Mouse (Mus musculus): ENCODE measurements at regions not wholly inside any gene's neighbourhood (a gene's known extent, or its start where the extent isn't known, plus 50 kb on each side); places are given as distances from the start of the nearest gene placed in this dataset.

DNA sequence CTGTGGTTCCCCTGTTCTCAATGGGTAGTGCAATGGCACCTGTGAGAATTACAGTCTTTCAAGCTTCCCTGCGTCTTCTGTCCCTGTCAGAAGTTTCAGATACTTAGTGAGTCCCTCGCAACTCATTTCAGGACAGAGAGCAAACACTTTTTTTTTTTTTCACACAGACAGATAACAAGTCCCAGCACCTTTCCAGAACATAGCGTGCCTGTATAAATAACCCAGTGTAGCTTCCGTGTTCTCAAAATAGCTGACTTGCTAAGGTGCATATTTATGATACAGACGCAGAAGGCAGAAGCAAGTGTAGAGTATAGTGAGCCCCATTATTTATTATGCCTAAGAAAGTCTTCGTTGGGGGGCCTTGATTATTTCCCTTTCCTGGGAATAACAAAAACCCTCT lies 929.4 kb downstream of the Robo2 start:
- H3K27me3 ChIP-seq (replicated peaks; ENCODE audit: control insufficient read depth, insufficient read depth, low read length) = no peaks in the 10 kb centered on the region
- no peak overlapping the region for H3K9ac ChIP-seq (ENCODE audit: low read length)
- no peak overlapping the region for H3K4me3 ChIP-seq (ENCODE audit: low read depth, low read length)
- no peak overlapping the region for H3K27ac ChIP-seq (ENCODE audit: low read depth)
- H3K9me3 ChIP-seq (ENCODE audit: control insufficient read depth, low read length) = no peaks in the 10 kb centered on the region
- WGBS = 46% methylated on average over 6 of the region's 6 CpGs
- H3K4me2 ChIP-seq (ENCODE audit: low read length) = no peak overlapping the region
- no peaks in the 10 kb centered on the region for H3K36me3 ChIP-seq (ENCODE audit: control insufficient read depth, insufficient read depth, low read length)
- no peaks in the 10 kb centered on the region for H3K4me1 ChIP-seq (replicated peaks; ENCODE audit: control insufficient read depth, insufficient read depth, low read length)
- DNase-seq (ENCODE audit: low spot score) (no peak), ATAC-seq (replicated peaks; ENCODE audit: low FRiP score, low TSS enrichment, low read depth) (no peak)

DNA sequence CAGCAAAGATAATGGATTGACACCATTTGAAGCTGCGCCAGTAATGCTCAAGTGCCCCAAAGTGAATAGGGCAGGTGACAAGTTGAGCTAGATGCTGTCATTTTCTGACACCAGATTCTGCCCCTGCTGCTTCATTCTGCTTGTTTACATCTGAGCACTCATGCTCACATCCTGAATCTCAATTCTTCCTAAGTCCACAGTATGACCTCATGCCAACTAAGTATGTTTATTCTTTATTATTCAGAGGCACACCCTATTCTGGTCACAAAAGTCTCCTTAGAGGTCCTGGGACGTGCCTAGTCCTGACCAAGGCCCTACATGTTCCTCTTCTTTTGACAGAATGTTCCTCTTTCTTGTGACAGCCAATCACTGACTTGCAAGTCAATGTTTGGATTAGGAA lies 938.1 kb downstream of the Robo2 start:
- Histone ChIP-seq H3K4me3 (ENCODE audit: low read depth, low read length) (no peak overlapping the region), H3K9me3 (ENCODE audit: control insufficient read depth, low read length) (no peaks in the 10 kb centered on the region), H3K4me2 (ENCODE audit: low read length) (no peak overlapping the region), H3K9ac (ENCODE audit: low read length) (no peak overlapping the region), H3K27me3 (replicated peaks; ENCODE audit: control insufficient read depth, insufficient read depth, low read length) (no peaks in the 10 kb centered on the region), H3K27ac (ENCODE audit: low read depth) (no peak overlapping the region), H3K4me1 (replicated peaks; ENCODE audit: control insufficient read depth, insufficient read depth, low read length) (no peaks in the 10 kb centered on the region), H3K36me3 (ENCODE audit: control insufficient read depth, insufficient read depth, low read length) (no peaks in the 10 kb centered on the region)
- ATAC-seq (replicated peaks; ENCODE audit: low FRiP score, low TSS enrichment, low read depth) = no peak
- DNase-seq (ENCODE audit: low spot score) = no peak
- WGBS = 76% methylated on average over 2 of the region's 2 CpGs

DNA sequence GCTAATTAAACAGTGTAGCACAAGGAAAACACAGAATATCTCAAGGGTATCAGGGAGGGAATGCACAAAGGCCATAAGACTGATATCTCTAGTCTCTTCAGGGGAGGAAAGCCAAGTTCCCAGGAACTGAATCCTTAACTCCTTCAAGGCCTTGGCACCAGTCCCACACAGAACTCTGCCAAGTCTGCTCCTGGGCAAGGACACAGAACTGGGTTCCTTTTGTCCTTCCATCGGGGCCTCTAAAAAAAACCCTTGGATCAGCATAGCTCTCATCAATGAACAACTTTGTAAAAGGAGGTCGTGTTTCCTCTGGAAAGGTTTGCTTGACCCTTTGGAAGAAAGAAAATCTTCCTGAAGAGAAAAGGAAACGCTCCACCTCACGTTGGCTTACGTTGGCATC lies 940.1 kb downstream of the Robo2 start:
- no peaks in the 10 kb centered on the region for H3K27me3 ChIP-seq (replicated peaks; ENCODE audit: control insufficient read depth, insufficient read depth, low read length)
- ATAC-seq (replicated peaks; ENCODE audit: low FRiP score, low TSS enrichment, low read depth) = no peak
- H3K36me3 ChIP-seq (ENCODE audit: control insufficient read depth, insufficient read depth, low read length) = no peaks in the 10 kb centered on the region
- no peak overlapping the region for H3K4me3 ChIP-seq (ENCODE audit: low read depth, low read length)
- no peak overlapping the region for H3K4me2 ChIP-seq (ENCODE audit: low read length)
- H3K9me3 ChIP-seq (ENCODE audit: control insufficient read depth, low read length) = no peaks in the 10 kb centered on the region
- H3K27ac ChIP-seq (ENCODE audit: low read depth) = no peak overlapping the region
- no peak overlapping the region for H3K9ac ChIP-seq (ENCODE audit: low read length)
- no peaks in the 10 kb centered on the region for H3K4me1 ChIP-seq (replicated peaks; ENCODE audit: control insufficient read depth, insufficient read depth, low read length)
- no peak for DNase-seq (ENCODE audit: low spot score)
- WGBS = 84% methylated on average over 5 of the region's 5 CpGs

DNA sequence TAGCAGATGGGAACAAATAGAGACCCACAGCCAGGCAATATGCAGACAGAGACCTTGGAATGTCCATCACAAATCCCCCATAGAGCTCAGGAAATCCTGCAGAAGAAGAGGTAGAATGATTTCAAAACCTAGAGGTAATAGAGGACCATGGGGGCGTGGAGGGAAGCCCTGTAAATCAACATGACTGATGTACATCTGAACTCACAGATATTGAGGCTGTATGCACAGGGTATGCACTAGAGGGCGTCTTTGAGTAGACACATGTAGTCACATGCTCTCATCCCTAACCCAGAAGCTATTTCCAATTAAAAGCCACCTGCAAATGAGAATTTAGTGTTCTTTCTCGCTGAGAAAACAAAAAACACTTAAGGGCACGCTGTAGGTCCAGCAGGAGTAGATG lies 941.1 kb downstream of the Robo2 start:
- Histone ChIP-seq H3K27ac (ENCODE audit: low read depth) (no peak overlapping the region), H3K36me3 (ENCODE audit: control insufficient read depth, insufficient read depth, low read length) (no peaks in the 10 kb centered on the region), H3K9ac (ENCODE audit: low read length) (no peak overlapping the region), H3K4me3 (ENCODE audit: low read depth, low read length) (no peak overlapping the region), H3K27me3 (replicated peaks; ENCODE audit: control insufficient read depth, insufficient read depth, low read length) (no peaks in the 10 kb centered on the region), H3K4me2 (ENCODE audit: low read length) (no peak overlapping the region), H3K4me1 (replicated peaks; ENCODE audit: control insufficient read depth, insufficient read depth, low read length) (no peaks in the 10 kb centered on the region), H3K9me3 (ENCODE audit: control insufficient read depth, low read length) (no peaks in the 10 kb centered on the region)
- DNase-seq (ENCODE audit: low spot score) (no peak), ATAC-seq (replicated peaks; ENCODE audit: low FRiP score, low TSS enrichment, low read depth) (no peak)
- 60% methylated on average over 4 of the region's 4 CpGs for WGBS

DNA sequence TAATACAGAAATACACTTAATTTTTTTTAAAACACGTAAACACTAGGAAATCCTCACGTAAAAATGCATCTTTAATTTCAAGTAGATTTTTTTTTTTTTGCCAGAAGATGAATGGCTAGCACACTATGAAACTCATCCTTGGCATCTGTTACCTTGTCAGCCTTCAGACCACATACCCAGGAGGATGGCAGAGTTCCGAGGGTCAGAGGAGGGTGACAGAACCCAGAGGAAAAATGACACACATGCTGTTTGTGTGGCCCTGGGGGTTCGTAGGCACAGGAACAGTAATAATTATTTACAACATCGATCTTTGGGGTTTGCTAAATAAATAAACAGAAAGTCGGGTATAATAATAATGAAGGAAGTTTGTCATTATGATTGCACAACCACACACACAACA lies 945.3 kb downstream of the Robo2 start:
- no peaks in the 10 kb centered on the region for H3K36me3 ChIP-seq (ENCODE audit: control insufficient read depth, insufficient read depth, low read length)
- no peak overlapping the region for H3K4me3 ChIP-seq (ENCODE audit: low read depth, low read length)
- no peak overlapping the region for H3K4me2 ChIP-seq (ENCODE audit: low read length)
- H3K27ac ChIP-seq (ENCODE audit: low read depth) = no peak overlapping the region
- no peaks in the 10 kb centered on the region for H3K9me3 ChIP-seq (ENCODE audit: control insufficient read depth, low read length)
- H3K4me1 ChIP-seq (replicated peaks; ENCODE audit: control insufficient read depth, insufficient read depth, low read length) = no peaks in the 10 kb centered on the region
- DNase-seq (ENCODE audit: low spot score) (no peak), ATAC-seq (replicated peaks; ENCODE audit: low FRiP score, low TSS enrichment, low read depth) (no peak)
- H3K27me3 ChIP-seq (replicated peaks; ENCODE audit: control insufficient read depth, insufficient read depth, low read length) = no peaks in the 10 kb centered on the region
- WGBS = 66% methylated on average over 6 of the region's 6 CpGs
- H3K9ac ChIP-seq (ENCODE audit: low read length) = no peak overlapping the region

DNA sequence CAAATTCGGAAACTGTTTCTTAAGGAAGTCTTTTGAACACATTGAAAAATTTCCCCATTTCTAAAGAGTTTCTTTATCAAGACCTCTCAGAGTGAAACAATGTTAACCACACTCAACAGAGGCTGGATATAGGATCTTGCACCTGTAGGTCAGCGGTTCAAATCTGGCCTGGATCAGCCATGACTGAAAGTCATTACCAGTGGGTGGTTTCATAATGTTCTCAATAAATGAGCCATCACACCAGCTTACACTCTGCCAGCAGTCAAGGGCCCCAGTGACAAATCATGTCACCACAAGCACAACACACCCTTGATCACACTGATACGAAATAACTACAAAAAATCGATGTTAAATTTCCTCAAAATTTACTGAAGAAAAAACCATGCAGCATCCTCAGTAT lies 949.1 kb downstream of the Robo2 start:
- no peak overlapping the region for H3K9ac ChIP-seq (ENCODE audit: low read length)
- H3K36me3 ChIP-seq (ENCODE audit: control insufficient read depth, insufficient read depth, low read length) = no peaks in the 10 kb centered on the region
- H3K27me3 ChIP-seq (replicated peaks; ENCODE audit: control insufficient read depth, insufficient read depth, low read length) = no peaks in the 10 kb centered on the region
- H3K4me2 ChIP-seq (ENCODE audit: low read length) = no peak overlapping the region
- DNase-seq (ENCODE audit: low spot score) = no peak
- no peak overlapping the region for H3K27ac ChIP-seq (ENCODE audit: low read depth)
- ATAC-seq (replicated peaks; ENCODE audit: low FRiP score, low TSS enrichment, low read depth) = no peak
- H3K4me3 ChIP-seq (ENCODE audit: low read depth, low read length) = no peak overlapping the region
- 84% methylated on average over 4 of the region's 4 CpGs for WGBS
- no peaks in the 10 kb centered on the region for H3K4me1 ChIP-seq (replicated peaks; ENCODE audit: control insufficient read depth, insufficient read depth, low read length)
- H3K9me3 ChIP-seq (ENCODE audit: control insufficient read depth, low read length) = no peaks in the 10 kb centered on the region

DNA sequence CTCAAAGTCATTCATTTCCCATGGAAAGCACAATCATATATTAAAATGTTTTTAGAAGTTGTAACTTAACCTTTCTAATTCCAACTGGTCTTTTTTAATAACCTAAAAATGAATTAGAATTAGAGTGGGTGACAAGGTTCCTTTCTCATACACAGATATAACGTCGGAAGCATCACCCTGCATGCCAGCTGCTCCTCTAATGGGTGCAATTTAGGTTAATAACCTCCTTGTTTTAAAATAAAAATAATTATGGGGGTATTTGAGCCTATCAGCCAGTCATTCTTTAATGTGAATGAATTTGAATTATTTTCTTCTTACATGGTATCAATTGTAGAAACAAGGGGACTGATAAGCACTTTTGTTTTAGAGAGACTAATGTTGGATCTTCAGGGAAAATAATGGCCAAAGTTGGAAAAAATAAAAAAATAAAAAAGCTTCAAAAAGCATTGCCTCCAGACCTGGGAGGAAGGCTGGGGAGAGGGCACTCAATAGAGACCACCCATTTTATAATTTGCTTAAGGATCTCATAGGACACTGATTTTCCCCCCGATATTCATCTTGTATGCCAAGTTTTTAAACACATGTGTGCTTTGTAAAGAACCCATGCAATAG lies 960.9 kb downstream of the Robo2 start:
- Histone ChIP-seq H3K27me3 (replicated peaks; ENCODE audit: control insufficient read depth, insufficient read depth, low read length) (no peaks in the 10 kb centered on the region), H3K4me1 (replicated peaks; ENCODE audit: control insufficient read depth, insufficient read depth, low read length) (no peaks in the 10 kb centered on the region), H3K27ac (ENCODE audit: low read depth) (no peak overlapping the region), H3K9me3 (ENCODE audit: control insufficient read depth, low read length) (no peaks in the 10 kb centered on the region), H3K4me2 (ENCODE audit: low read length) (no peak overlapping the region), H3K36me3 (ENCODE audit: control insufficient read depth, insufficient read depth, low read length) (no peaks in the 10 kb centered on the region), H3K4me3 (ENCODE audit: low read depth, low read length) (no peak overlapping the region), H3K9ac (ENCODE audit: low read length) (no peak overlapping the region)
- WGBS = 92% methylated on average over 3 of the region's 3 CpGs
- no peak for ATAC-seq (replicated peaks; ENCODE audit: low FRiP score, low TSS enrichment, low read depth)
- no peak for DNase-seq (ENCODE audit: low spot score)

DNA sequence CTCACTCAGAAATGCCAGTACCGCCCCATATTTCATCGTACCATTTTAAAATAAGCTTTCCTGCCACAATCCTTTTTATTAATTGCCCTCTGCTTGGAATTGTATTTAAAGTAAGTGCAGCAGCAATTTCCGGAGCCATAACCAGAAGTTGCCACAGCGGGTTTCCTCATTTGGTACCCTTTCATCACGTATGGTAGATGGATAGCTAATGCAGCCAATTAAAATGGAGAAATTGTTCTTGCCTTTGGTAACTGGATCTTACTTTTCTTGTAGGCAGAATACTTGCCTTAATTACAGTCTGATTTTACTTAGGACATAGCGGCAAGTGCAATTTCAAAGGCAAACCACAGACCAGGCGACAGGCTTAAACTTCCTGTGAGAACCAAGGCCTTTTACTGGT lies 961.8 kb downstream of the Robo2 start:
- ATAC-seq (replicated peaks; ENCODE audit: low FRiP score, low TSS enrichment, low read depth) (no peak), DNase-seq (ENCODE audit: low spot score) (no peak)
- no peak overlapping the region for H3K4me3 ChIP-seq (ENCODE audit: low read depth, low read length)
- H3K36me3 ChIP-seq (ENCODE audit: control insufficient read depth, insufficient read depth, low read length) = no peaks in the 10 kb centered on the region
- H3K9me3 ChIP-seq (ENCODE audit: control insufficient read depth, low read length) = no peaks in the 10 kb centered on the region
- no peak overlapping the region for H3K4me2 ChIP-seq (ENCODE audit: low read length)
- no peaks in the 10 kb centered on the region for H3K27me3 ChIP-seq (replicated peaks; ENCODE audit: control insufficient read depth, insufficient read depth, low read length)
- no peak overlapping the region for H3K9ac ChIP-seq (ENCODE audit: low read length)
- no peaks in the 10 kb centered on the region for H3K4me1 ChIP-seq (replicated peaks; ENCODE audit: control insufficient read depth, insufficient read depth, low read length)
- WGBS = 89% methylated on average over 7 of the region's 7 CpGs
- no peak overlapping the region for H3K27ac ChIP-seq (ENCODE audit: low read depth)

DNA sequence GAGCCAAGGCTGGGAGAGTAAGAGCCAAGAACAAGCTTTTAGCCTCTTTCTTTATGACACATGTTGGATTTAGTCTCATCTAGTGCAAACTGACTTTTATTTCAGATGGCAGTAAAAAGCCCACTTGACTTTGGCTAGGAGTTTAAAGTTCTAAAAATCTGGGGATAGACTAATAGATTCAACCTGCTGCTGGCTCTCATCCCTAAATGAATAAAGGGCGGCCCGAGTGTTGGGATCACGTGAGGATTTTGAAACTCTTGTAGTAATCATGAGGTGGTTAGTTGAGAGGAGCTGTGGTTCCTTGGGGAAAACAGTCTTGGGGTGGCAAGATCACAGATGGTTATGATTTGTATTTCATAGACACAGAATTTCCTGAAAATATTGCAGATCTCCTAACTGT lies 975.9 kb downstream of the Robo2 start:
- no peak for DNase-seq (ENCODE audit: low spot score)
- Histone ChIP-seq H3K27ac (ENCODE audit: low read depth) (no peak overlapping the region), H3K4me3 (ENCODE audit: low read depth, low read length) (no peak overlapping the region), H3K9ac (ENCODE audit: low read length) (no peak overlapping the region), H3K36me3 (ENCODE audit: control insufficient read depth, insufficient read depth, low read length) (no peaks in the 10 kb centered on the region), H3K9me3 (ENCODE audit: control insufficient read depth, low read length) (no peaks in the 10 kb centered on the region), H3K4me2 (ENCODE audit: low read length) (no peak overlapping the region), H3K4me1 (replicated peaks; ENCODE audit: control insufficient read depth, insufficient read depth, low read length) (no peaks in the 10 kb centered on the region), H3K27me3 (replicated peaks; ENCODE audit: control insufficient read depth, insufficient read depth, low read length) (no peaks in the 10 kb centered on the region)
- ATAC-seq (replicated peaks; ENCODE audit: low FRiP score, low TSS enrichment, low read depth) = no peak
- WGBS = 90% methylated on average over 3 of the region's 3 CpGs
